Mouse (Mus musculus) myocyte (in vitro differentiated cells): ENCODE results near the gene Tbc1d9b. TPM values are rescaled to one million over a fixed set of nuclear protein-coding genes. Genes with fewer than 3 reads are reported as not detected.
A peak's percentile ranks its signal among the peaks of the same experiment; 100 is the strongest.

Experiments used
- H3K27me3 ChIP-seq: one replicate; pipeline ENCODE4 v1.6.1; 2011; ENCODE audit not compliant: control insufficient read depth, insufficient read depth, insufficient read length
- H3K36me3 ChIP-seq: one replicate; pipeline ENCODE4 v1.6.1; 2011; ENCODE audit not compliant: control insufficient read depth, insufficient read depth
- H3K4me2 ChIP-seq: one replicate; pipeline ENCODE4 v1.6.1; 2011; ENCODE audit warnings: low read depth, control low read depth
- H3K4me3 ChIP-seq: one replicate; pipeline ENCODE4 v1.5.1; 2011; ENCODE audit warnings: mild to moderate bottlenecking, control low read depth, moderate library complexity
- H3K79me2 ChIP-seq: one replicate; pipeline ENCODE4 v1.6.1; 2011; ENCODE audit not compliant: control insufficient read depth, insufficient read depth
- H3ac ChIP-seq: one replicate; pipeline ENCODE4 v1.6.1; 2011; ENCODE audit not compliant: control insufficient read depth, insufficient read length
- CEBPB ChIP-seq: IDR thresholded peaks from 2 replicates; pipeline ENCODE4 v1.6.1; 2011; ENCODE audit warnings: mild to moderate bottlenecking, moderate library complexity; ENCODE audit not compliant: poor library complexity, insufficient read depth, severe bottlenecking
- E2F4 ChIP-seq: IDR thresholded peaks from one replicate; pipeline ENCODE4 v1.6.1; 2011; ENCODE audit warnings: mild to moderate bottlenecking, control low read depth, moderate library complexity; ENCODE audit not compliant: insufficient read depth
- MAX ChIP-seq: IDR thresholded peaks from one replicate; pipeline ENCODE4 v1.6.1; 2011; ENCODE audit warnings: low read depth, mild to moderate bottlenecking, control low read depth
- MYOD1 ChIP-seq, 3 experiments: IDR thresholded peaks; one replicate each; pipeline ENCODE4 v1.6.1; 2011; ENCODE audit warnings: control low read depth in 2 of 3, low read depth in 2 of 3, mild to moderate bottlenecking in 2 of 3, moderate library complexity in 1 of 3; ENCODE audit not compliant: insufficient read length in 2 of 3, control insufficient read depth in 1 of 3
- MYOG ChIP-seq, 3 experiments: IDR thresholded peaks; one replicate each; pipeline ENCODE4 v1.6.1; 2011; ENCODE audit warnings: control low read depth in 2 of 3, low read depth in 2 of 3, mild to moderate bottlenecking in 2 of 3; ENCODE audit not compliant: insufficient read length in 2 of 3, control insufficient read depth in 1 of 3, insufficient read depth in 1 of 3
- POLR2A ChIP-seq: IDR thresholded peaks from one replicate; pipeline ENCODE4 v1.6.1; 2011; ENCODE audit warnings: low read depth, mild to moderate bottlenecking, control low read depth, moderate library complexity; ENCODE audit not compliant: insufficient read length
- POLR2AphosphoS2 ChIP-seq: IDR thresholded peaks from one replicate; pipeline ENCODE4 v1.6.1; 2011; ENCODE audit warnings: low read depth, control low read depth; ENCODE audit not compliant: insufficient read length
- REST ChIP-seq: IDR thresholded peaks from one replicate; pipeline ENCODE4 v1.6.1; 2011; ENCODE audit warnings: mild to moderate bottlenecking, control low read depth, moderate library complexity; ENCODE audit not compliant: insufficient read depth, insufficient read length
- SRF ChIP-seq: IDR thresholded peaks from one replicate; pipeline ENCODE4 v1.6.1; 2011; ENCODE audit warnings: low read depth; ENCODE audit not compliant: control insufficient read depth, insufficient read length
- TCF12 ChIP-seq: IDR thresholded peaks from one replicate; pipeline ENCODE4 v1.6.1; 2011; ENCODE audit warnings: mild to moderate bottlenecking, control low read depth; ENCODE audit not compliant: poor library complexity, insufficient read depth, severe bottlenecking
- TCF3 ChIP-seq: IDR thresholded peaks from one replicate; pipeline ENCODE4 v1.6.1; 2011; ENCODE audit warnings: low read depth, control low read depth; ENCODE audit not compliant: insufficient read length
- USF1 ChIP-seq: IDR thresholded peaks from one replicate; pipeline ENCODE4 v1.6.1; 2011; ENCODE audit warnings: low read depth, mild to moderate bottlenecking, control low read depth, moderate library complexity
- polyA plus RNA-seq: library from polyadenylated mRNA; unstranded; fragments of >200 nt; fragmentation: generic; extraction: Trizol; gene quantifications from one replicate; pipeline ENCODE4 v1.2.1, GENCODE M21; 2012; ENCODE audit warnings: missing spikeins

Gene Tbc1d9b
- polyA plus RNA-seq, 1 experiment, result 36.6 TPM

GRCm38 (mm10) chr11:50192278-50192677 lies 61.1 kb downstream of the Tbc1d9b start:
- H3K27me3 ChIP-seq, result no peaks in the 10 kb centered on the region
- peaks cover 3% of the 10 kb centered on the region for H3K36me3 ChIP-seq
- no peaks in the 10 kb centered on the region for H3K79me2 ChIP-seq
- H3K4me2 ChIP-seq, result no peak overlapping the region
- no peak overlapping the region for H3K4me3 ChIP-seq
- no peak for TF ChIP-seq TCF12
- TF ChIP-seq USF1, result no peak
- TF ChIP-seq MYOG (IDR thresholded peaks at IDR 0.05; ENCODE audit: control insufficient read depth in 1 of 3, insufficient read depth in 1 of 3, insufficient read length in 2 of 3, low read depth in 2 of 3), result no peak
- TF ChIP-seq MAX, result no peak
- no peak for TF ChIP-seq SRF
- TF ChIP-seq TCF3, result no peak
- no peak for TF ChIP-seq E2F4
- no peak for TF ChIP-seq POLR2A
- no peak for TF ChIP-seq CEBPB
- no peak for TF ChIP-seq MYOD1 (IDR thresholded peaks at IDR 0.05; ENCODE audit: control insufficient read depth in 1 of 3, insufficient read length in 2 of 3, low read depth in 2 of 3)
- no peak for TF ChIP-seq REST
- TF ChIP-seq POLR2AphosphoS2, result no peak
- no peak overlapping the region for H3ac ChIP-seq

GRCm38 (mm10) chr11:50194070-50194469 lies 62.9 kb downstream of the Tbc1d9b start:
- Histone ChIP-seq H3K36me3 (peaks cover 8% of the 10 kb centered on the region), H3K4me2 (no peak overlapping the region), H3K27me3 (no peaks in the 10 kb centered on the region), H3K4me3 (no peak overlapping the region), H3ac (no peak overlapping the region), H3K79me2 (no peaks in the 10 kb centered on the region)
- TF ChIP-seq POLR2A (no peak), SRF (no peak), E2F4 (no peak), REST (no peak), MYOG (IDR thresholded peaks at IDR 0.05; ENCODE audit: control insufficient read depth in 1 of 3, insufficient read depth in 1 of 3, insufficient read length in 2 of 3, low read depth in 2 of 3) (no peak), USF1 (no peak), MYOD1 (IDR thresholded peaks at IDR 0.05; ENCODE audit: control insufficient read depth in 1 of 3, insufficient read length in 2 of 3, low read depth in 2 of 3) (no peak), CEBPB (no peak), TCF3 (no peak), TCF12 (no peak), MAX (no peak), POLR2AphosphoS2 (no peak)

GRCm38 (mm10) chr11:50194793-50195192 lies 63.6 kb downstream of the Tbc1d9b start:
- H3ac ChIP-seq, result no peak overlapping the region
- H3K79me2 ChIP-seq, result no peaks in the 10 kb centered on the region
- H3K27me3 ChIP-seq, result no peaks in the 10 kb centered on the region
- TF ChIP-seq POLR2AphosphoS2, result peak; percentile 26
- no peak for TF ChIP-seq REST
- no peak overlapping the region for H3K4me2 ChIP-seq
- peaks cover 15% of the 10 kb centered on the region for H3K36me3 ChIP-seq
- no peak overlapping the region for H3K4me3 ChIP-seq

- no peak overlapping the region for H3ac ChIP-seq
- peaks cover 42% of the 10 kb centered on the region for H3K36me3 ChIP-seq
- no peak for TF ChIP-seq TCF3
- TF ChIP-seq CEBPB, result no peak
- TF ChIP-seq MYOD1 (IDR thresholded peaks at IDR 0.05; ENCODE audit: control insufficient read depth in 1 of 3, insufficient read length in 2 of 3, low read depth in 2 of 3), result no peak
- TF ChIP-seq REST, result no peak
- no peak for TF ChIP-seq MAX
- peak; percentile 100 for TF ChIP-seq POLR2AphosphoS2
- TF ChIP-seq POLR2A, result peak; percentile 67
- no peaks in the 10 kb centered on the region for H3K79me2 ChIP-seq
- H3K4me3 ChIP-seq, result no peak overlapping the region
- no peak overlapping the region for H3K4me2 ChIP-seq
- no peaks in the 10 kb centered on the region for H3K27me3 ChIP-seq
Measured at GRCm38 (mm10) chr11:50197500-50197899, 66.3 kb downstream of the Tbc1d9b start.

- no peak overlapping the region for H3ac ChIP-seq
- TF ChIP-seq MYOG (IDR thresholded peaks at IDR 0.05; ENCODE audit: control insufficient read depth in 1 of 3, insufficient read depth in 1 of 3, insufficient read length in 2 of 3, low read depth in 2 of 3), result no peak
- TF ChIP-seq POLR2AphosphoS2, result peak; percentile 93
- TF ChIP-seq CEBPB, result no peak
- no peak for TF ChIP-seq MYOD1 (IDR thresholded peaks at IDR 0.05; ENCODE audit: control insufficient read depth in 1 of 3, insufficient read length in 2 of 3, low read depth in 2 of 3)
- no peak for TF ChIP-seq MAX
- TF ChIP-seq TCF12, result no peak
- TF ChIP-seq REST, result no peak
- peak; percentile 48 for TF ChIP-seq POLR2A
- no peak for TF ChIP-seq E2F4
- no peak for TF ChIP-seq USF1
- no peak overlapping the region for H3K4me2 ChIP-seq
- no peaks in the 10 kb centered on the region for H3K79me2 ChIP-seq
- H3K4me3 ChIP-seq, result no peak overlapping the region
- H3K27me3 ChIP-seq, result no peaks in the 10 kb centered on the region
- H3K36me3 ChIP-seq, result peaks cover 50% of the 10 kb centered on the region
Measured at GRCm38 (mm10) chr11:50198219-50198846, 67.1 kb downstream of the Tbc1d9b start.
